Mouse (Mus musculus) gastrocnemius, adult 8-10 months (tissue): ENCODE results near the gene Adamts13. TPM values are rescaled to one million over a fixed set of nuclear protein-coding genes. Genes with fewer than 3 reads are reported as not detected.

Source experiments
- DNase-seq, 2 experiments: peaks; one replicate each; pipeline ENCODE4 v3.0.0; 2022; ENCODE audit warnings: low spot score in 2 of 2
- total RNA-seq, 4 experiments: library from RNA; stranded (reverse); gene quantifications; 2 replicates each; pipeline ENCODE4 v1.2.4; 2022

Adamts13 gene
- total RNA-seq, 4 experiments from 2014 or later, result not detected

DNA sequence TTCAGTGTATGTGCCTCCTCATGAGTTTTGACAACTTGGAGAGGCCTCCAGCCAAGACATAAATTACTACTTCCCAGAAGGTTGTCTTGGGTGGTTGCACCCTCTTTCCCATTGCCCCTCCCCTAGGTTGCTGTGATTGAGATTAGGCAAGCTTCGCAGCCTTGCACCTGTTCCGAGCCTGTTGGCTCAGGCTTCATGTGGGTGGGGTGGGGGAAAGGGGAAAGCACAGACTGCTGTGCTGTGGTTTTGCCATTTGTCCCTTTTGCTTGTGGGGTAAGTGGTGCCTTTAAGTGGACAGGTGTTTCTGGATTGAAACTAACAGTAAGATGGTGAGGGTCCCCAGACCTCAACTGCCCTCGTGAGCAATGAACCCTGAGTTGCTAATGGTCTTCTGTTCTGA, 62.8 kb downstream of the Adamts13 start:
- no peak for DNase-seq

DNA sequence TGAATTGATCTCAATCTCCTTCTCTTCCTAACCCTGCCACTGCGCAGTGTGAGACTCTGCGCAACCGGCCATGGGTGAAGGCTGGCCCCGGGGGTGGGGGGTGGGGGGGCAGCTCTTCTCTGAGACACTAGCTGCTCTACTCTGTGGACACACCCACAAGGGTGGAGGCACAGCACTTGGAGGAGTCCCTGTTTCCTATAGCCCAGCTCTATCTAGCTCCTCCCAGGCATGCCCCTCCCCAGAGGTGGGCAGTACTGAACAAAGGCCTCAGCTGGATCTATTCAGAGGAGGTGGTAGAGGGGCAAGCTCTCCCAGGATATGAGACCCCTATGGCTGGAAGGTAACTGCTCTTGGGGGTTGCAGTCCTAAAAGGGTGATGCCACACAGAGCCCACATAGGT, 63.8 kb downstream of the Adamts13 start:
- no peak for DNase-seq

DNA sequence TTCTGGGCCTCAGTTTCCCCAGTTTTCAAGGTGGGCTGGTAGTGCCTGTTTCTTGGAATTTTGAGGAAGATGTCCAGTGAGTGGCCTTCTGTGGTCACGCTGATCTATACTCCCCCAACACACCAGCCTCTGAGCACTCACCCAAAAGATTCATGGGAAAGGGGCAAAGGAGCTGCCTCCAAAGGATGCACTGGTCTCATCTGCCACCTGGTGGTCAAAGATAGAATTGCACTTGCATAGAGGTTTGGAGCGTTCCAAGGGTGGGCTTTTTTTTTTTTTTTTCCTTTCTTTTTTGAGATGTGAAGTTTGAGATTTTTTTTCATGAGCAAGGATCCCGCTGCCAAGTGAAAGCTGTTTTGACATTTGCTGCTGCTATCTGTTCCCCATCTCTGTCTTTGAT, 65.4 kb downstream of the Adamts13 start:
- no peak for DNase-seq

- no peak for DNase-seq
Measured at GRCm38 (mm10) chr2:27039286-27039685, 66.1 kb downstream of the Adamts13 start.

- DNase-seq, result no peak
Measured at GRCm38 (mm10) chr2:27042131-27042844, 69.1 kb downstream of the Adamts13 start.

DNA sequence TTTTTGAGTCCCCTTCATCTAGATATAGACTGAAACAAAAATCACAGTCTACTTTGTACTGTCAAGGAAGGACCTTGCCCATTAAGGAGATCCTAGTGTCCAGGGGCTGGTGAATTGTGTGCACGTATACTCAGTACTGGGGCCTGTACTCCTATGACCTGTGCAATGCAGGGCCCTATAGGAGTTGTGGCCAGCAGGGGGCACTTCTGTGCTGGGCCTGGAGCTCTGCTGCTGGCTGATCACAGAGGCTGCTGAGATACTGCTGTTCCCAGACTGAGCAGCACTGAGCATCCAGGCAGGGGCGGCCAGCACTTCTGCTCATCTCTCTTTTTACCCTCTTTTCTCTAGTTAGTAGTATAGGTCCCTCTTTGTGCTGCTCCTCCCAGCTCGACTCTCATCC, 70.2 kb downstream of the Adamts13 start:
- peak; percentile 73 to 79 for DNase-seq

DNA sequence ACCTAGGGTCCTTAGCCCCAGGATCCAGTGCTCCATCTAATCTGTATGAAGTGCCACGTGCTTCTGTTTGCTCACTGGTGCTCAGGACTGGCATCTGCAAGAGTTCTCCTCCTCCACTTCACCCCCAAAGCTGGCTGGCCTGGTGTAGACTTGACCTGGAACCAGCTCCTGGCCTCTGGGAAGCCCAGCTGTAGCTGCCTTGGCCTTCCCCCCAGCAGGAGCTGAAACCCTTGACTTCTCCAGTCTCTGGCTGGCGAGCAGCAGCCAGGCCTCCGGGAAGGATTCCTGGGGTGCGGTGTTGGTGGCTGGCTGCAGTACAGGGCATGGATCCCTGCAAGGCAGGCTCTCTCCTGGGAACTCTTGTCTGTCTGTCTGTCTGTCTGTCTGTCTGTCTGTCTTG, 71.0 kb downstream of the Adamts13 start:
- DNase-seq, result peak in 1 of 2 experiments; percentile 42

GRCm38 (mm10) chr2:27044641-27045040, 71.4 kb downstream of the Adamts13 start:
- DNase-seq, result no peak

DNA sequence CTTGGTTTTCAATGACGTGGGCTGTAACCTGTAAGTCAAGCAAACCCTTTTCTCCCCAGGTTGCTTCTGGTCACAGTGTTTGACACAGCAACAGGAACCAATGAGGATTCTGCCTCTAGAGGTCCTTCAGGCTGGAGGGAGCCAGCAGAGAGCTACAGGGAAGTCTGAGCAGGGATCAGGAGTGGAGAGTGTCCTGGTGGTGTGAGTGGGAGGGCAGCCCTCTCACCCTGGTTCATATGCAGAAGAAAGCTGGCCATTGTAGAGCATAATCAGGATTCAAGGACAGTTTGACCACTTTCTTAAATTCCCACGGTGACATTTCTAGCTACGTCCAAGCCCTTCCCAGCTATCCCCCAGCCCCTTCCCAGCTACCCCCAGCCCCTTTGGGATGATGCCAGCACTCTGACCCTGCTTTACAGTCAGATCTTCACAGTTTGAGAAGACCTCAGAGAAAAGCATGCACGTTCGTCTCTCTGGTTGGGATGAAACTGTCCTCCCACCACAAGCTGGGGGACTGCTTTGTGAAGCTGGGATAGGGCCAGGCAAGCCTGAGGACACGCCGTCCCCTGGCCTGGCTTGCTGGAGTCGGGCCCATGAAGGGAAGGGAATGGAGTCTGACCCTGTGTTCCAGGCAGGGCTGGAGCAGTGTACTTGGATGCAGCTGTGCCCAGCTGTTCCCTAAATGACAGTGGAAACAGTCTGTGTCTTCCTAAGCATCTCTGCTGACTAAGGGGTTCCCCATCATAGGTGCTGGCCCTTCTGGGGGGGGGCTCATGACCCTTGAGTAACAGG, 73.0 kb downstream of the Adamts13 start:
- peak; percentile 46 to 60 for DNase-seq

GRCm38 (mm10) chr2:27049408-27049807, 76.2 kb downstream of the Adamts13 start:
- no peak for DNase-seq

DNA sequence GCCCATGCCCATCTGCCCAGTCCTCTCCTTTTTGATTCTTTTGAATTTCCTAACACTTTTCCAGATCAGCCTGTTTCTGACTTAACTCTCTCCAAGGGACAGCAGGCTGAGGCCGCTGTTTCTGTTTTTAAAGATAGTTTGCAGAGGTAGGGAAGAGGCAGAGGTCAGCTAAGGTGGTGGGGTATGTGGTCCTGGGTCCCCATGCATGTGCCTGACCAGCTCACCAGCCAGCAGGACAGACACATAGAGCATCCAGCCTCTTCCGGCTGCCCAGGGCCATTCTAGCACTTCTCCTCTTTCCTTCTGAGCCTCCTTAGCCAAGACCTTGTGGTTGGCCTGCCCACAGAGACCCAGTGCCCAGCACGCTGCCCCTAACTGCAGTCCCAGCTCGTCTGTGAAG, 85.0 kb downstream of the Adamts13 start:
- no peak for DNase-seq

DNA sequence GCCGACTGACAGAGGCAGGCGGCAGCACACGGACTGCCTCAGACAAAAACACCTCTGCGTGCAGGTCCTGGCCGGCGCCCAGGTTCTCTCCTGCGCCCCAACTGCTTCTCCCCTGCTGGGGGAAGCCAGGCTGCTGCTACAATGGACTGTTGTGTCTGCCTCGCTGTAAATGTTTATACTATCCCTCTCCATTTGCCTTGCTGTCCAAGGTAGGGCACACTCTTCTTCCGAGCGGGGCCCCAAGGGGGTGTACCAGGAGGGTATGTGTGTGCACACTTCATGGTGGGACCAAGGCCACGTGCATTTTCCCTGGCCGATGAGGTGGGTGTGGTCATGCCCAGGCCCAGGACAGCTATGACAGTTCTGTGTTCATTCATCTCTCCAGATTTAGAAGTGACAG, 85.5 kb downstream of the Adamts13 start:
- no peak for DNase-seq

DNA sequence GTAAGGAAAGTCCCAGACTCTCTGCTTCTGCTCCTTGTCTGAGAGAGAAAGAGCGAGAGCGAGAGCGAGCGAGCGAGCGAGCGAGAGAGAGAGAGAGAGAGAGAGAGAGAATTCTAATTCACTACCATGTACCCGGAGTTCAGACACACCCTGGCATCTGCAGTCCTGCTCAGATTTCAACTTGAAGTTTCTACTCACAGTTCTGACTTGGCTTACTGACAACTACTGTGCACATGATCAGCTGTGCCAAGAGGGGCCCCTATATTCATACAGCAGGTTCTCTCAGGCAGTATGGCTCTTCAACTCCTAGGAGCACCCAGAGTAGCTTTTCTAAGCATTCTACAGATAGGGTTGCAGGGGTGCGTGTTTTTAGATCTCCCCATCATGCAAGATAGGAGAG, 86.0 kb downstream of the Adamts13 start:
- no peak for DNase-seq

Other genes starting within 250 kb of the Adamts13 start
- not detected for gene Abo, start 108.4 kb upstream of the Adamts13 start, total RNA-seq
- 10 to 100 TPM in 3 of 4 experiments, 1 to 10 TPM in 1; 9.5 to 12.1 (median 11.6) TPM for gene Surf6, start 70.5 kb upstream of the Adamts13 start, total RNA-seq
- 10 to 100 TPM; 13.9 to 18.2 (median 14.5) TPM for gene Med22, start 62.7 kb upstream of the Adamts13 start, total RNA-seq
- gene Rpl7a, start 62.7 kb upstream of the Adamts13 start, total RNA-seq, result 100 to 1,000 TPM; 250 to 326 (median 272) TPM
- gene Surf2, start 57.0 kb upstream of the Adamts13 start, total RNA-seq, result 10 to 100 TPM in 3 of 4 experiments, 1 to 10 TPM in 1; 9.5 to 14.7 (median 13.0) TPM
- 10 to 100 TPM; 36.3 to 50.3 (median 43.0) TPM for gene Surf1, start 56.9 kb upstream of the Adamts13 start, total RNA-seq
- gene Surf4, start 39.5 kb upstream of the Adamts13 start, total RNA-seq, result 10 to 100 TPM; 76.1 to 81.4 (median 79.4) TPM
- not detected for gene Stkld1, start 39.4 kb upstream of the Adamts13 start, total RNA-seq
- 10 to 100 TPM; 11.0 to 15.8 (median 14.4) TPM for gene Rexo4, start 9.0 kb upstream of the Adamts13 start, total RNA-seq
- 10 to 100 TPM; 38.2 to 45.6 (median 39.4) TPM for gene Cacfd1, start 36.5 kb downstream of the Adamts13 start, total RNA-seq
- gene Slc2a6, start 54.6 kb downstream of the Adamts13 start, total RNA-seq, result under 1 TPM in 1 of 4 experiments, not detected in 3; 0.15 TPM
- under 1 TPM in 1 of 4 experiments, not detected in 3; 0.48 TPM for gene Mymk, start 98.8 kb downstream of the Adamts13 start, total RNA-seq
- gene Adamtsl2, start 106.0 kb downstream of the Adamts13 start, total RNA-seq, result 1 to 10 TPM in 3 of 4 experiments, under 1 TPM in 1; 0.99 to 2.2 (median 1.5) TPM
- gene Fam163b, start 169.1 kb downstream of the Adamts13 start, total RNA-seq, result under 1 TPM in 1 of 4 experiments, not detected in 3; 0.08 TPM
- gene Dbh, start 191.8 kb downstream of the Adamts13 start, total RNA-seq, result not detected